Mouse (Mus musculus) hindbrain, embryonic 14.5 days (tissue): ENCODE results near the gene Alg5. TPM values are rescaled to one million over a fixed set of nuclear protein-coding genes. Genes with fewer than 3 reads are reported as not detected.

ENCODE experiments used
- ATAC-seq: fragments of 200-750 bp; cut with Nextera tagmentation; 2 replicates; pipeline ENCODE4 v1.8.0; 2017; ENCODE audit warnings: moderate number of reproducible peaks, mild to moderate bottlenecking, moderate TSS enrichment, moderate library complexity; ENCODE audit not compliant: low FRiP score
- DNase-seq: peaks from one replicate; pipeline ENCODE4 v3.0.0-alpha.2; 2015; ENCODE audit warnings: low spot score
- H3K27ac ChIP-seq: fragments of 300-500 bp; sonication (generic); 2 replicates; pipeline ENCODE4 v1.5.1; 2014; ENCODE audit warnings: mild to moderate bottlenecking, moderate library complexity
- H3K27me3 ChIP-seq: fragments of 300-500 bp; sonication (generic); 2 replicates; pipeline ENCODE4 v1.6.1; 2014; ENCODE audit warnings: mild to moderate bottlenecking, low read length, mixed read lengths; ENCODE audit not compliant: control insufficient read depth, insufficient read depth
- H3K36me3 ChIP-seq: fragments of 300-500 bp; sonication (generic); replicated peaks from 2 replicates; pipeline ENCODE4 v1.6.1; 2014; ENCODE audit not compliant: control insufficient read depth, insufficient read depth
- H3K4me1 ChIP-seq: fragments of 300-500 bp; sonication (generic); replicated peaks from 2 replicates; pipeline ENCODE4 v1.6.1; 2014; ENCODE audit warnings: antibody characterized with exemption, low read length, mixed read lengths; ENCODE audit not compliant: control insufficient read depth, insufficient read depth
- H3K4me2 ChIP-seq: fragments of 300-500 bp; sonication (generic); replicated peaks from 2 replicates; pipeline ENCODE4 v1.6.1; 2014; ENCODE audit warnings: mild to moderate bottlenecking, moderate library complexity
- H3K4me3 ChIP-seq: fragments of 300-500 bp; sonication (generic); replicated peaks from 2 replicates; pipeline ENCODE4 v1.5.1; 2014; ENCODE audit warnings: mild to moderate bottlenecking, low read length
- H3K9ac ChIP-seq: fragments of 300-500 bp; sonication (generic); 2 replicates; pipeline ENCODE4 v1.6.1; 2014
- H3K9me3 ChIP-seq: fragments of 300-500 bp; sonication (generic); 2 replicates; pipeline ENCODE4 v1.6.1; 2016; ENCODE audit warnings: low read length; ENCODE audit not compliant: control insufficient read depth
- WGBS: fragments of 180-500 bp; shearing (Covaris S2); extraction: QIAGEN DNeasy Blood & Tissue Kit; methylation state at CpG from one replicate; pipeline ENCODE4 v1.1.7; 2014; 5-methylcytosine and 5-hydroxymethylcytosine counted together
- polyA plus RNA-seq: library from polyadenylated mRNA; unstranded; fragments of >200 nt; fragmentation: Nextera tagmentation; extraction: Ambion mirVana; gene quantifications from 2 replicates; pipeline ENCODE4 v1.2.1, GENCODE M21; 2014

Gene Alg5
- polyA plus RNA-seq, 1 experiment from 2014 or later: 52.3 TPM

GRCm38 (mm10) chr3:54769349-54770275 lies 34.3 kb downstream of the Alg5 start:
- Histone ChIP-seq H3K9me3 (peaks cover 5% of the 10 kb centered on the region; the same call in 1 of the 2 replicates), H3K27me3 (no peaks in the 10 kb centered on the region), H3K36me3 (no peaks in the 10 kb centered on the region), H3K4me3 (no peak overlapping the region), H3K27ac (no peak overlapping the region), H3K9ac (no peak overlapping the region), H3K4me1 (no peaks in the 10 kb centered on the region), H3K4me2 (no peak overlapping the region)
- WGBS: 72% methylated on average over 17 of the region's 17 CpGs
- DNase-seq (no peak), ATAC-seq (no peak)

DNA sequence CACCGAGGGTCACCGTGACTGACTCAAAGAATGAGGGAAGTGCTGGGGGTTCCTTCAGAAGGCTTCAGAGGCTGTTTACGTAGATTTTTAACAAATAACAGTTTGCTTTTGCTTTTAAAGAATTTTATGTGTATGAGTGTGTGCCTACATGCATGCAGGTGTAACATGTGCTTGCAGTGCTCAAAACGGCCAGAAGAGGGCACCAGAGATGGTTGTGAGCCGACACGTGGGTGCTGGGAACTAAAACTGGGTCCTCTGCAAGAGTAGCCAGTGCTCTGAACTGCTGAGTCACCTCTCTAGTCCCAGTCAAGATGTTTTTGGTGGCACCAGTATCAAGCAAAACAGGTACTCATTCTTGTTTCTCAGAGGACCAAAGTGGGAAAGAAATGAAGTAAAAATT lies 38.3 kb downstream of the Alg5 start:
- Histone ChIP-seq H3K27ac (no peak overlapping the region), H3K36me3 (no peaks in the 10 kb centered on the region), H3K9me3 (peaks cover 5% of the 10 kb centered on the region; the same call in 1 of the 2 replicates), H3K4me2 (no peak overlapping the region), H3K4me3 (no peak overlapping the region), H3K4me1 (no peaks in the 10 kb centered on the region), H3K27me3 (no peaks in the 10 kb centered on the region), H3K9ac (no peak overlapping the region)
- no peak for ATAC-seq
- DNase-seq: no peak
- 87% methylated on average over 6 of the region's 6 CpGs for WGBS

DNA sequence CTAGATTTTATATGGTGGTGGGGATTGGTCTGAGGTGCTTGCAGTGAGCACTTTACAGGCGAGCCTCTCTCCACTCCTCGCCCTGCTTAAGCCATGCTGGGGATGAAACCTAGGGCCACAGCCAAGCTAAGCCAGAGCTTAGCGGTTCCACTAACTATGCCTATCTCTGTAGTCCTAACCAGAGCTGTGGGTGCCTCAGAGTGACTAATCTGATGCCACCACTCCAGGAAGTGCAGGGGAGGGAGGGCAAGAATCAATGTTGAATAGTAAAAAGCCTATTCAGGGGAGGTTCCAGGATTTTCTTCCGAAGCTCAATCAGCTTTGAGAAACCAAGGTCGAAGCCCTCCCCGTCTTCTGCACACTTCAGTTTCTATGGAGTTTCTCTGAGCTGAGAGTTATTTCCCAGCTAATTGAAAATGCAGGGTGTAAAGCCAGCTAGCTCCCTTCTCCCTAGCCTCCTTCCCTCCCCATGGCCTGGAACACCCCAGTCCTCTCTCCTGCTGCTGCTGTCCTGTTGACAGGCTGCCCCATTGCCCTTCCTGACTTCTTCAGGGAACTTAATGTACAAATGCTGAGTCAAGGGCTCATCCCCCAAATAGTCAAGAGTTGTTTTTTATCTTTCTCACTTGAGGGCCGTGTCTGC lies 40.8 kb downstream of the Alg5 start:
- Histone ChIP-seq H3K27ac (no peak overlapping the region), H3K27me3 (no peaks in the 10 kb centered on the region), H3K4me1 (no peaks in the 10 kb centered on the region), H3K9ac (no peak overlapping the region), H3K9me3 (peaks cover 5% of the 10 kb centered on the region; the same call in 1 of the 2 replicates), H3K36me3 (no peaks in the 10 kb centered on the region), H3K4me3 (no peak overlapping the region), H3K4me2 (no peak overlapping the region)
- WGBS: 62% methylated on average over 7 of the region's 7 CpGs
- no peak for DNase-seq
- no peak for ATAC-seq

- 38% methylated on average over 2 of the region's 2 CpGs for WGBS
Observed at GRCm38 (mm10) chr3:54790601-54791000, 55.3 kb downstream of the Alg5 start.

GRCm38 (mm10) chr3:54791822-54792677 lies 56.7 kb downstream of the Alg5 start:
- Histone ChIP-seq H3K4me2 (no peak overlapping the region), H3K27me3 (no peaks in the 10 kb centered on the region), H3K4me3 (no peak overlapping the region), H3K9ac (no peak overlapping the region), H3K27ac (no peak overlapping the region), H3K4me1 (no peaks in the 10 kb centered on the region), H3K9me3 (no peaks in the 10 kb centered on the region), H3K36me3 (no peaks in the 10 kb centered on the region)
- WGBS: 80% methylated on average over 10 of the region's 10 CpGs
- DNase-seq (no peak), ATAC-seq (no peak)

More at GRCm38 (mm10) chr3:54790601-54791000, 55.3 kb downstream of the Alg5 start:
- Histone ChIP-seq H3K27me3 (no peaks in the 10 kb centered on the region), H3K36me3 (no peaks in the 10 kb centered on the region), H3K4me2 (no peak overlapping the region), H3K4me1 (no peaks in the 10 kb centered on the region), H3K27ac (no peak overlapping the region), H3K4me3 (no peak overlapping the region), H3K9me3 (no peaks in the 10 kb centered on the region), H3K9ac (no peak overlapping the region)
- DNase-seq (no peak), ATAC-seq (no peak)

- Histone ChIP-seq H3K4me2 (no peak overlapping the region), H3K9me3 (no peaks in the 10 kb centered on the region), H3K36me3 (no peaks in the 10 kb centered on the region), H3K4me3 (no peak overlapping the region), H3K27me3 (no peaks in the 10 kb centered on the region), H3K4me1 (no peaks in the 10 kb centered on the region), H3K9ac (no peak overlapping the region), H3K27ac (no peak overlapping the region)
- DNase-seq (no peak), ATAC-seq (no peak)
- WGBS: 86% methylated on average over 6 of the region's 6 CpGs
Observed at GRCm38 (mm10) chr3:54793762-54794161, 58.4 kb downstream of the Alg5 start.

DNA sequence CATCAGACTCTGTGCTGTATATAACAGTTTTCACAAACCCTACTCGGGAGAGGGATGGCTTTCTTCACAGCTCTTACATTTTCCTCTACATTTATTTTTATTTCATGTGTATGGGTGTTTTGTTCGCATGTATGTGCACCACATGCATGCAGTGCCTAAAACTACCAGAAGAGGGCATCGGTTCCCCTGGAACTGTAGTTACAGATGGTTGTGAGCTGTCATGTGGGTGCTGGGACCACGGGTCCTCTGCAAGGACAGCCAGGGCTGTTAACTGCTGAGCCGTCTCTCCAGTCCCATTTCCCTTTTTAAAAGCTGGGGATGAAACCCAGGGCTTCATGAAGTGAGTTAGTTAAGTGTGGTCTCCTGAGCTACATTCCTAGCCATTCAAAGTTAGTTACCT lies 60.0 kb downstream of the Alg5 start:
- no peak for DNase-seq
- H3K9me3 ChIP-seq: no peaks in the 10 kb centered on the region
- 97% methylated on average over 5 of the region's 5 CpGs for WGBS
- H3K4me1 ChIP-seq: no peaks in the 10 kb centered on the region
- no peak overlapping the region for H3K9ac ChIP-seq
- H3K36me3 ChIP-seq: no peaks in the 10 kb centered on the region
- ATAC-seq: no peak
- no peak overlapping the region for H3K27ac ChIP-seq
- no peak overlapping the region for H3K4me3 ChIP-seq
- no peaks in the 10 kb centered on the region for H3K27me3 ChIP-seq
- H3K4me2 ChIP-seq: no peak overlapping the region

GRCm38 (mm10) chr3:54795806-54796205 lies 60.5 kb downstream of the Alg5 start:
- DNase-seq (no peak), ATAC-seq (no peak)
- H3K27me3 ChIP-seq: no peaks in the 10 kb centered on the region

DNA sequence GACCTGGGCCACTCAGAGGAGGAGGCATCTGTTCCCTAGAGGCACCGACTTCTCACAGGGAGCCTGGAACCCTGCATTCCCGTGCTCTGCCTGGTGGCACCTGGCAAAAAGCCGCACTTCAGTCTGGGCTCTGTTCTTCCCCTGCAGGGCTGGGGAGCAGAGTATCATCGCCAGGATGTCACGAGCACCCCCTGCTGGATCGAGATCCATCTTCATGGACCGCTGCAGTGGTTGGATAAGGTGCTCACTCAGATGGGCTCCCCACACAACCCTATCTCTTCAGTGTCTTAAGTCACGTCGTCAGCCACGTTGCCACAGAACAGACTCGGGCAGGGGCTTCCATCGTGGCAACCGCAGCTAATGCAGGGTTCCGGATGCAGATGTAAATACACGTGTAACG lies 61.9 kb downstream of the Alg5 start:
- no peak overlapping the region for H3K9ac ChIP-seq
- ATAC-seq (peak; percentile 74; the same call in 1 of the 2 replicates), DNase-seq (peak; percentile 59)
- H3K9me3 ChIP-seq: no peaks in the 10 kb centered on the region
- no peak overlapping the region for H3K4me3 ChIP-seq
- H3K4me1 ChIP-seq: no peaks in the 10 kb centered on the region
- WGBS: 40% methylated on average over 16 of the region's 16 CpGs
- no peaks in the 10 kb centered on the region for H3K27me3 ChIP-seq
- H3K27ac ChIP-seq: no peak overlapping the region
- no peak overlapping the region for H3K4me2 ChIP-seq
- H3K36me3 ChIP-seq: 0 out of 2 replicates have a peak, but pooled peaks cover 5% of the 10 kb centered on the region

More at GRCm38 (mm10) chr3:54795806-54796205, 60.5 kb downstream of the Alg5 start:
- Histone ChIP-seq H3K4me2 (no peak overlapping the region), H3K4me3 (no peak overlapping the region), H3K27ac (no peak overlapping the region), H3K9me3 (no peaks in the 10 kb centered on the region), H3K4me1 (no peaks in the 10 kb centered on the region), H3K36me3 (no peaks in the 10 kb centered on the region), H3K9ac (no peak overlapping the region)
- 93% methylated on average over 1 of the region's 1 CpGs for WGBS
